10 mouse cellular contexts compared by ENCODE assay signal in genomic region chr12:58538305-58538719, GRCm38 (mm10).
A peak's percentile ranks its signal among the peaks of the same experiment; 100 is the strongest.
DNase-seq lines count a peak whose midpoint lies in the region; ATAC-seq and TF ChIP-seq lines count a peak whose summit lies in the region.
"Had no signal": no experiment of that assay in that cellular context is flagged by ENCODE, and none has a peak within 500 bp of the region (broad histone marks: within the 10 kb centered on the region; RNA-seq: fewer than 3 reads in every experiment).

No protein-coding gene starts in this region.

- H3K9ac ChIP-seq in hindbrain, embryonic 16.5 days (ENCODE audit: low read depth, low read length) = no peak overlapping the region
- H3K9ac ChIP-seq in hindbrain, embryonic 12.5 days = no peak overlapping the region
- no peak overlapping the region for H3K9ac ChIP-seq in ES-E14 (ENCODE audit: insufficient read depth, low read depth, low read length, poor library complexity, severe bottlenecking)
- no peak overlapping the region for H3K9ac ChIP-seq in liver, embryonic 12.5 days
- H3K9ac ChIP-seq: embryonic facial prominence, embryonic 12.5 days had no signal

- no peaks in the 10 kb centered on the region for H3K27me3 ChIP-seq in hindbrain, embryonic 16.5 days (replicated peaks; ENCODE audit: control insufficient read depth, insufficient read depth, low read length)
- no peaks in the 10 kb centered on the region for H3K27me3 ChIP-seq in hindbrain, embryonic 12.5 days
- no peaks in the 10 kb centered on the region for H3K27me3 ChIP-seq in liver, embryonic 12.5 days (replicated peaks)
- H3K27me3 ChIP-seq: embryonic facial prominence, embryonic 12.5 days had no signal

- no peaks in the 10 kb centered on the region for H3K4me1 ChIP-seq in hindbrain, embryonic 16.5 days (ENCODE audit: control insufficient read depth, insufficient read depth, low read depth, low read length)
- H3K4me1 ChIP-seq in hindbrain, embryonic 12.5 days = no peaks in the 10 kb centered on the region
- H3K4me1 ChIP-seq in ES-E14 (ENCODE audit: control insufficient read depth in 2 of 2, insufficient read depth in 2 of 2, low read length in 2 of 2, poor library complexity in 1 of 2) = no peaks in the 10 kb centered on the region
- no peaks in the 10 kb centered on the region for H3K4me1 ChIP-seq in liver, embryonic 12.5 days
- H3K4me1 ChIP-seq: embryonic facial prominence, embryonic 12.5 days had no signal

- H3K4me2 ChIP-seq in hindbrain, embryonic 16.5 days (ENCODE audit: low read length) = no peak overlapping the region
- no peak overlapping the region for H3K4me2 ChIP-seq in hindbrain, embryonic 12.5 days (replicated peaks)
- H3K4me2 ChIP-seq in liver, embryonic 12.5 days = no peak overlapping the region
- H3K4me2 ChIP-seq: embryonic facial prominence, embryonic 12.5 days had no signal

- in situ Hi-C loops in ES-E14 (cut with MboI; ENCODE audit: low sequenced_read_pairs in 2 of 2, unreplicated experiment in 2 of 2) = no loop called here

- no peak overlapping the region for H3K27ac ChIP-seq in hindbrain, embryonic 16.5 days (ENCODE audit: low read depth, low read length)
- H3K27ac ChIP-seq in hindbrain, embryonic 12.5 days = no peak overlapping the region
- no peak overlapping the region for H3K27ac ChIP-seq in ES-E14 (ENCODE audit: insufficient read depth, low read depth, low read length, poor library complexity, severe bottlenecking)
- no peak overlapping the region for H3K27ac ChIP-seq in liver, embryonic 12.5 days
- H3K27ac ChIP-seq: embryonic facial prominence, embryonic 12.5 days had no signal

- ATAC-seq in hindbrain, embryonic 16.5 days = peak; percentile 40; the same call in 1 of the 2 replicates
- no peak for ATAC-seq in hindbrain, embryonic 12.5 days (ENCODE audit: low FRiP score)
- peak; percentile 74 for ATAC-seq in liver, embryonic 12.5 days

- no peaks in the 10 kb centered on the region for H3K36me3 ChIP-seq in hindbrain, embryonic 16.5 days (ENCODE audit: control insufficient read depth, insufficient read depth, low read length)
- no peaks in the 10 kb centered on the region for H3K36me3 ChIP-seq in hindbrain, embryonic 12.5 days
- no peaks in the 10 kb centered on the region for H3K36me3 ChIP-seq in ES-E14 (ENCODE audit: control insufficient read depth, insufficient read depth, low read length, poor library complexity, severe bottlenecking)
- H3K36me3 ChIP-seq in liver, embryonic 12.5 days = no peaks in the 10 kb centered on the region
- H3K36me3 ChIP-seq: embryonic facial prominence, embryonic 12.5 days had no signal

- H3K9me3 ChIP-seq in hindbrain, embryonic 16.5 days (ENCODE audit: control insufficient read depth, low read length) = no peaks in the 10 kb centered on the region
- no peaks in the 10 kb centered on the region for H3K9me3 ChIP-seq in hindbrain, embryonic 12.5 days (replicated peaks)
- H3K9me3 ChIP-seq in ES-E14 (ENCODE audit: control insufficient read depth, insufficient read depth, low read depth, low read length) = no peaks in the 10 kb centered on the region
- no peaks in the 10 kb centered on the region for H3K9me3 ChIP-seq in liver, embryonic 12.5 days (replicated peaks)
- H3K9me3 ChIP-seq: embryonic facial prominence, embryonic 12.5 days had no signal

- no peak for DNase-seq in ES-E14 (ENCODE audit: low read depth, low spot score)
- DNase-seq in heart, adult 9 months (ENCODE audit: low spot score in 2 of 2) = peak; percentile 52 to 81
- DNase-seq in spleen, adult 12 weeks (ENCODE audit: low spot score) = no peak
- DNase-seq in cerebellum, adult 11-12 months = no peak
- no peak for DNase-seq in frontal cortex, postnatal 36 days (ENCODE audit: low spot score in 2 of 2)
- DNase-seq: adrenal gland, adult 8-10 months had no signal

- 57% methylated on average over 5 of the region's 5 CpGs for WGBS in hindbrain, embryonic 16.5 days
- WGBS in hindbrain, embryonic 12.5 days = 72% methylated on average over 5 of the region's 5 CpGs
- 24% methylated on average over 5 of the region's 5 CpGs for WGBS in liver, embryonic 12.5 days (ENCODE audit: insufficient replicate concordance)

- H3K4me3 ChIP-seq in hindbrain, embryonic 16.5 days (ENCODE audit: low read length) = no peak overlapping the region
- no peak overlapping the region for H3K4me3 ChIP-seq in hindbrain, embryonic 12.5 days
- no peak overlapping the region for H3K4me3 ChIP-seq in ES-E14 (ENCODE audit: insufficient read depth in 1 of 2, low read depth in 1 of 2, low read length in 2 of 2, poor library complexity in 1 of 2, severe bottlenecking in 1 of 2)
- no peak overlapping the region for H3K4me3 ChIP-seq in liver, embryonic 12.5 days
- H3K4me3 ChIP-seq: embryonic facial prominence, embryonic 12.5 days had no signal

TF ChIP-seq in ES-E14, 5 proteins besides CTCF, POLR2A, EP300 and RAD21:
- TF ChIP-seq HCFC1 (IDR thresholded peaks at IDR 0.05; ENCODE audit: borderline replicate concordance, insufficient read depth, low read length) (no peak), ZC3H11A (IDR thresholded peaks at IDR 0.05; ENCODE audit: borderline replicate concordance, low read depth, low read length) (no peak), MAFK (IDR thresholded peaks at IDR 0.05; ENCODE audit: insufficient read depth, low read depth, low read length) (peak; percentile 98), ZNF384 (IDR thresholded peaks at IDR 0.05; ENCODE audit: low read depth, low read length) (no peak), CHD2 (IDR thresholded peaks at IDR 0.05; ENCODE audit: low read depth, low read length) (no peak)

Comparison
In these comparisons a context has a peak if more than half of its experiments do, and no peak if none do; other contexts are left out.
1. DNase-seq: peak in heart, adult 9 months (2 of 2); none in ES-E14 (single experiment), spleen, adult 12 weeks (single experiment), cerebellum, adult 11-12 months (single experiment) and frontal cortex, postnatal 36 days (0 of 2).